In genomic region chr12:20464585-20464984, GRCm38 (mm10) we compare ENCODE assay signal across 8 mouse cellular contexts.
DNase-seq lines count a peak whose midpoint lies in the region; ATAC-seq and TF ChIP-seq lines count a peak whose summit lies in the region.
"Not testable (repeated sequence)": the region's sequence is repeated elsewhere in the genome, so short reads cannot be mapped to it uniquely, and the experiment has no call there.

No protein-coding gene starts in this region.

- not testable (repeated sequence) for H3K4me3 ChIP-seq in liver, postnatal 0 days (ENCODE audit: low read depth, low read length)

- not testable (repeated sequence) for H3K27me3 ChIP-seq in liver, postnatal 0 days (ENCODE audit: insufficient read depth, low read length)

- H3K9ac ChIP-seq in liver, postnatal 0 days (replicated peaks) = not testable (repeated sequence)

- TF ChIP-seq EP300 in liver, postnatal 0 days (IDR thresholded peaks at IDR 0.05; ENCODE audit: low read depth) = not testable (repeated sequence)

- not testable (repeated sequence) for H3K4me1 ChIP-seq in liver, postnatal 0 days (ENCODE audit: insufficient read depth)

- ATAC-seq in liver, postnatal 0 days = not testable (repeated sequence)

- H3K4me2 ChIP-seq in liver, postnatal 0 days (ENCODE audit: low read depth, low read length) = not testable (repeated sequence)

- H3K9me3 ChIP-seq in liver, postnatal 0 days (ENCODE audit: low read length) = not testable (repeated sequence)

- H3K36me3 ChIP-seq in liver, postnatal 0 days (replicated peaks; ENCODE audit: insufficient read depth, low read length) = not testable (repeated sequence)

- DNase-seq in 3T3-L1 (ENCODE audit: low read depth, low spot score) (peak; percentile 78), adipocyte (ENCODE audit: low spot score) (peak; percentile 77)
- peak; percentile 5 for DNase-seq in c-Kit-positive CD71-positive TER-119-positive erythroid progenitor cells, embryonic 14.5 days (ENCODE audit: low spot score)
- peak; percentile 4 for DNase-seq in gastrocnemius, postnatal 10 days
- DNase-seq in induced T-regulatory cell, adult 2 months (ENCODE audit: low read depth) = peak; percentile 2
- peak; percentile 14 to 40 for DNase-seq in kidney, postnatal 4 days
- peak; percentile 14 for DNase-seq in liver, postnatal 0 days
- DNase-seq in spleen, adult 12 weeks (ENCODE audit: low spot score) = peak; percentile 4

- not testable (repeated sequence) for H3K27ac ChIP-seq in liver, postnatal 0 days (ENCODE audit: low read depth)

- TF ChIP-seq CTCF in liver, postnatal 0 days (IDR thresholded peaks at IDR 0.05; ENCODE audit: low read depth) = peak; percentile 55

- 48% methylated on average over 1 of the region's 1 CpGs for WGBS in liver, postnatal 0 days (ENCODE audit: insufficient replicate concordance)

Comparison
In these comparisons a context has a peak if more than half of its experiments do, and no peak if none do; other contexts are left out.
1. DNase-seq: peak in every context shown above with its lines; median percentile 78 in 3T3-L1; 77 in adipocyte; 27 in kidney, postnatal 4 days; 14 in liver, postnatal 0 days; 5 in c-Kit-positive CD71-positive TER-119-positive erythroid progenitor cells, embryonic 14.5 days; 4 in gastrocnemius, postnatal 10 days; 4 in spleen, adult 12 weeks; 2 in induced T-regulatory cell, adult 2 months.